Mouse (Mus musculus): Measurements from ENCODE around the gene Parvg.

Gene Parvg

GRCm38 (mm10) chr15:84351915-84352844 is 28.4 kb downstream of the Parvg start:
- no peak for DNase-seq (ENCODE audit: low spot score)

GRCm38 (mm10) chr15:84355081-84355480 is 31.3 kb downstream of the Parvg start:
- no peak for DNase-seq (ENCODE audit: low spot score)

- DNase-seq (ENCODE audit: low spot score), result no peak
These were observed 40.9 kb downstream of the Parvg start for GRCm38 (mm10) chr15:84364746-84365145.

- peak; percentile 33 for DNase-seq (ENCODE audit: low spot score)
These were observed 42.0 kb downstream of the Parvg start for GRCm38 (mm10) chr15:84365675-84366381.

GRCm38 (mm10) chr15:84366574-84366989 is 42.8 kb downstream of the Parvg start:
- DNase-seq (ENCODE audit: low spot score), result no peak

- DNase-seq (ENCODE audit: low spot score), result no peak
These were observed 43.6 kb downstream of the Parvg start for GRCm38 (mm10) chr15:84367402-84367801.

GRCm38 (mm10) chr15:84372801-84373200 is 49.0 kb downstream of the Parvg start:
- DNase-seq (ENCODE audit: low spot score), result no peak

- DNase-seq (ENCODE audit: low spot score), result no peak
These were observed 54.9 kb downstream of the Parvg start for GRCm38 (mm10) chr15:84378734-84379133.

- DNase-seq (ENCODE audit: low spot score), result no peak
These were observed 56.4 kb downstream of the Parvg start for GRCm38 (mm10) chr15:84380181-84380580.

- DNase-seq (ENCODE audit: low spot score), result no peak
These were observed 60.2 kb downstream of the Parvg start for GRCm38 (mm10) chr15:84384066-84384465.

- DNase-seq (ENCODE audit: low spot score), result no peak
These were observed 62.3 kb downstream of the Parvg start for GRCm38 (mm10) chr15:84385995-84386565.

- DNase-seq (ENCODE audit: low spot score), result no peak
These were observed 64.9 kb downstream of the Parvg start for GRCm38 (mm10) chr15:84388698-84389131.

GRCm38 (mm10) chr15:84392131-84392530 is 68.3 kb downstream of the Parvg start:
- no peak for DNase-seq (ENCODE audit: low spot score)
